Mouse (Mus musculus): ENCODE measurements at regions not wholly inside any gene's neighbourhood (a gene's known extent, or its start where the extent isn't known, plus 50 kb on each side); places are given as distances from the start of the nearest gene placed in this dataset.

GRCm38 (mm10) chr15:5414401-5414800 lies 170.4 kb upstream of the Ptger4 start:
- TF ChIP-seq GATA1 (IDR thresholded peaks at IDR 0.05; ENCODE audit: low read length) = no peak

- TF ChIP-seq GATA1 (IDR thresholded peaks at IDR 0.05; ENCODE audit: low read length) = no peak
Observed at GRCm38 (mm10) chr15:5416031-5416430, 172.0 kb upstream of the Ptger4 start.

GRCm38 (mm10) chr15:5426641-5427040 lies 182.7 kb upstream of the Ptger4 start:
- TF ChIP-seq GATA1 (IDR thresholded peaks at IDR 0.05; ENCODE audit: low read length) = no peak

GRCm38 (mm10) chr15:5427319-5428048 lies 183.5 kb upstream of the Ptger4 start:
- no peak for TF ChIP-seq GATA1 (IDR thresholded peaks at IDR 0.05; ENCODE audit: low read length)

- no peak for TF ChIP-seq GATA1 (IDR thresholded peaks at IDR 0.05; ENCODE audit: low read length)
Observed at GRCm38 (mm10) chr15:5432018-5432417, 188.0 kb upstream of the Ptger4 start.

- TF ChIP-seq GATA1 (IDR thresholded peaks at IDR 0.05; ENCODE audit: low read length) = no peak
Observed at GRCm38 (mm10) chr15:5437020-5437419, 193.0 kb upstream of the Ptger4 start.

GRCm38 (mm10) chr15:5446040-5446755 lies 202.2 kb upstream of the Ptger4 start:
- peak; percentile 23 for TF ChIP-seq GATA1 (IDR thresholded peaks at IDR 0.05; ENCODE audit: low read length)

- TF ChIP-seq GATA1 (IDR thresholded peaks at IDR 0.05; ENCODE audit: low read length) = no peak
Observed at GRCm38 (mm10) chr15:5446756-5447314, 202.8 kb upstream of the Ptger4 start.

- TF ChIP-seq GATA1 (IDR thresholded peaks at IDR 0.05; ENCODE audit: low read length) = no peak
Observed at GRCm38 (mm10) chr15:5447707-5448496, 203.9 kb upstream of the Ptger4 start.

- no peak for TF ChIP-seq GATA1 (IDR thresholded peaks at IDR 0.05; ENCODE audit: low read length)
Observed at GRCm38 (mm10) chr15:5459083-5459482, 215.1 kb upstream of the Ptger4 start.

- TF ChIP-seq GATA1 (IDR thresholded peaks at IDR 0.05; ENCODE audit: low read length) = no peak
Observed at GRCm38 (mm10) chr15:5459580-5459979, 215.6 kb upstream of the Ptger4 start.

- TF ChIP-seq GATA1 (IDR thresholded peaks at IDR 0.05; ENCODE audit: low read length) = no peak
Observed at GRCm38 (mm10) chr15:5462651-5463050, 218.7 kb upstream of the Ptger4 start.

- TF ChIP-seq GATA1 (IDR thresholded peaks at IDR 0.05; ENCODE audit: low read length) = no peak
Observed at GRCm38 (mm10) chr15:5464732-5465131, 220.7 kb upstream of the Ptger4 start.

GRCm38 (mm10) chr15:5468535-5469073 lies 224.6 kb upstream of the Ptger4 start:
- no peak for TF ChIP-seq GATA1 (IDR thresholded peaks at IDR 0.05; ENCODE audit: low read length)

- no peak for TF ChIP-seq GATA1 (IDR thresholded peaks at IDR 0.05; ENCODE audit: low read length)
Observed at GRCm38 (mm10) chr15:5475389-5475995, 231.5 kb upstream of the Ptger4 start.
